Mouse (Mus musculus) spleen, adult 2 months (tissue): ENCODE measurements around the gene 4930486L24Rik. TPM values are rescaled to one million over a fixed set of nuclear protein-coding genes. Genes with fewer than 3 reads are reported as not detected.
A peak's percentile ranks its signal among the peaks of the same experiment; 100 is the strongest.

Experiments used
- DNase-seq, 2 experiments: peaks; one replicate each; pipeline versions ENCODE4 v3.0.0 to v3.0.0-alpha.2; 2012 to 2021; ENCODE audit warnings: low spot score in 2 of 2, low read depth in 1 of 2
- H3K27ac ChIP-seq: fragments of 200-500 bp; 2 replicates; pipeline ENCODE4 v1.5.1; 2012; ENCODE audit warnings: low read length, inconsistent platforms; ENCODE audit not compliant: insufficient read depth
- H3K27me3 ChIP-seq: fragments of 200-500 bp; 2 replicates; pipeline ENCODE4 v1.6.1; 2012; ENCODE audit warnings: mild to moderate bottlenecking, moderate library complexity, low read length, inconsistent platforms; ENCODE audit not compliant: control insufficient read depth, insufficient read depth
- H3K36me3 ChIP-seq: fragments of 200-500 bp; 2 replicates; pipeline ENCODE4 v1.6.1; 2012; ENCODE audit warnings: mild to moderate bottlenecking, low read length, inconsistent platforms; ENCODE audit not compliant: control insufficient read depth, insufficient read depth
- H3K4me1 ChIP-seq: fragments of 200-500 bp; 2 replicates; pipeline ENCODE4 v1.6.1; 2011; ENCODE audit warnings: inconsistent platforms; ENCODE audit not compliant: control insufficient read depth, insufficient read depth, insufficient read length
- H3K4me3 ChIP-seq: fragments of 200-500 bp; 2 replicates; pipeline ENCODE4 v1.5.1; 2011; ENCODE audit warnings: mild to moderate bottlenecking, inconsistent platforms; ENCODE audit not compliant: insufficient read depth, insufficient read length; ENCODE audit errors: extremely low read depth
- CTCF ChIP-seq: fragments of 200-500 bp; IDR thresholded peaks from 2 replicates; pipeline ENCODE4 v1.5.1; 2011; ENCODE audit warnings: mild to moderate bottlenecking, inconsistent platforms; ENCODE audit not compliant: insufficient read depth, insufficient read length, insufficient replicate concordance; ENCODE audit errors: extremely low read depth
- POLR2A ChIP-seq: fragments of 200-500 bp; IDR thresholded peaks from 2 replicates; pipeline ENCODE4 v1.6.1; 2011; ENCODE audit warnings: low read depth, low read length, inconsistent platforms
- WGBS: fragments of 180-500 bp; shearing (Covaris S2); methylation state at CpG from one replicate; pipeline ENCODE4 v1.1.7; 2018; 5-methylcytosine and 5-hydroxymethylcytosine counted together
- polyA plus RNA-seq: library from polyadenylated mRNA; depleted of rRNA; stranded (reverse); fragments of >200 nt; gene quantifications from 2 replicates; pipeline ENCODE4 v1.2.3, GENCODE M21; 2012

4930486L24Rik gene
- polyA plus RNA-seq, 1 experiment, result 0.68 TPM

- TF ChIP-seq POLR2A (no peak), CTCF (no peak)
- no peaks in the 10 kb centered on the region for H3K36me3 ChIP-seq
- DNase-seq, result no peak
- WGBS, result 84% methylated on average over 8 of the region's 8 CpGs
- H3K4me1 ChIP-seq, result peaks cover 5% of the 10 kb centered on the region; the same call in 1 of the 2 replicates
- H3K27ac ChIP-seq, result no peak overlapping the region
- H3K27me3 ChIP-seq, result no peaks in the 10 kb centered on the region
- H3K4me3 ChIP-seq, result no peak overlapping the region
Observed at GRCm38 (mm10) chr13:60843153-60843552, 21.1 kb downstream of the 4930486L24Rik start.

- TF ChIP-seq POLR2A, result no peak
- TF ChIP-seq CTCF, result no peak
- H3K4me3 ChIP-seq, result no peak overlapping the region
- H3K27ac ChIP-seq, result peak overlapping the region; percentile 46; the same call in 1 of the 2 replicates
- no peak for DNase-seq
- no peaks in the 10 kb centered on the region for H3K27me3 ChIP-seq
- peaks cover 4% of the 10 kb centered on the region; the same call in 1 of the 2 replicates for H3K4me1 ChIP-seq
- 75% methylated on average over 6 of the region's 6 CpGs for WGBS
- no peaks in the 10 kb centered on the region for H3K36me3 ChIP-seq
Observed at GRCm38 (mm10) chr13:60842703-60843102, 21.6 kb downstream of the 4930486L24Rik start.

- TF ChIP-seq CTCF (no peak), POLR2A (no peak)
- Histone ChIP-seq H3K4me3 (no peak overlapping the region), H3K36me3 (no peaks in the 10 kb centered on the region), H3K4me1 (peaks cover 3% of the 10 kb centered on the region; the same call in 1 of the 2 replicates), H3K27me3 (no peaks in the 10 kb centered on the region), H3K27ac (peak overlapping the region; percentile 66; the same call in 1 of the 2 replicates)
- no peak for DNase-seq
- 40% methylated on average over 2 of the region's 2 CpGs for WGBS
Observed at GRCm38 (mm10) chr13:60839353-60839902, 24.8 kb downstream of the 4930486L24Rik start.

- H3K27ac ChIP-seq, result no peak overlapping the region
- peak in 1 of 2 experiments; percentile 30 for DNase-seq
- WGBS, result 30% methylated on average over 3 of the region's 3 CpGs
- TF ChIP-seq CTCF (peak; percentile 38; the same call in 1 of the 2 replicates), POLR2A (no peak)
- no peaks in the 10 kb centered on the region for H3K27me3 ChIP-seq
- H3K4me3 ChIP-seq, result no peak overlapping the region
- H3K4me1 ChIP-seq, result no peaks in the 10 kb centered on the region
- H3K36me3 ChIP-seq, result no peaks in the 10 kb centered on the region
Observed at GRCm38 (mm10) chr13:60826052-60826451, 38.2 kb downstream of the 4930486L24Rik start.

GRCm38 (mm10) chr13:60820486-60821175 lies 43.6 kb downstream of the 4930486L24Rik start:
- Histone ChIP-seq H3K27me3 (no peaks in the 10 kb centered on the region), H3K27ac (no peak overlapping the region), H3K4me1 (no peaks in the 10 kb centered on the region), H3K4me3 (no peak overlapping the region), H3K36me3 (no peaks in the 10 kb centered on the region)
- WGBS, result 86% methylated on average over 3 of the region's 3 CpGs
- no peak for DNase-seq
- TF ChIP-seq CTCF, result no peak
- no peak for TF ChIP-seq POLR2A

- H3K27ac ChIP-seq, result no peak overlapping the region
- H3K27me3 ChIP-seq, result no peaks in the 10 kb centered on the region
- H3K36me3 ChIP-seq, result no peaks in the 10 kb centered on the region
- no peaks in the 10 kb centered on the region for H3K4me1 ChIP-seq
- no peak overlapping the region for H3K4me3 ChIP-seq
- TF ChIP-seq CTCF (no peak), POLR2A (no peak)
- 10% methylated on average over 7 of the region's 7 CpGs for WGBS
- DNase-seq, result no peak
Observed at GRCm38 (mm10) chr13:60819469-60819868, 44.8 kb downstream of the 4930486L24Rik start.

- 57% methylated on average over 1 of the region's 1 CpGs for WGBS
- Histone ChIP-seq H3K4me1 (no peaks in the 10 kb centered on the region), H3K36me3 (no peaks in the 10 kb centered on the region), H3K4me3 (no peak overlapping the region), H3K27me3 (no peaks in the 10 kb centered on the region), H3K27ac (no peak overlapping the region)
- TF ChIP-seq CTCF (no peak), POLR2A (no peak)
- no peak for DNase-seq
Observed at GRCm38 (mm10) chr13:60813722-60814121, 50.6 kb downstream of the 4930486L24Rik start.
